Mouse (Mus musculus): Measurements from ENCODE around the gene Adgrf3.

The Adgrf3 gene

DNA sequence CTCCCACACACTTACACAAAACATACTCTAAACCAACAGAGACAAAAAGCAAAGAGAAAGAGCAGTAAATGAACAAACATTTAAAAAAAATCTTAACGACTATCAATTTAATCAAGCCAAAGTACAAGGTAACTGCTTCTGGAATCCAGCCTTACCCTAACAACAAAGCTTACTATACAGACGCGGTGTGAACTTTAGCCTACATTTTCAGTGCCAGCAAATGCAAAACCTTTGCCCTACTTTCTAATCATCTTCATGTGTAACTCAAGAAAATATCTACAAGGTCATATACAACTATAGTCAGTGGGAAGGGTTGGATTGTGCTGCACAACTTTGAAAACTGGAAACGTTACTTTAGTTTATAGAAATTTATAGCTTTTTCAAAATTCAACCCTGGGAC is 53.5 kb downstream of the Adgrf3 start:
- DNase-seq (ENCODE audit: low spot score in 2 of 2) = no peak

DNA sequence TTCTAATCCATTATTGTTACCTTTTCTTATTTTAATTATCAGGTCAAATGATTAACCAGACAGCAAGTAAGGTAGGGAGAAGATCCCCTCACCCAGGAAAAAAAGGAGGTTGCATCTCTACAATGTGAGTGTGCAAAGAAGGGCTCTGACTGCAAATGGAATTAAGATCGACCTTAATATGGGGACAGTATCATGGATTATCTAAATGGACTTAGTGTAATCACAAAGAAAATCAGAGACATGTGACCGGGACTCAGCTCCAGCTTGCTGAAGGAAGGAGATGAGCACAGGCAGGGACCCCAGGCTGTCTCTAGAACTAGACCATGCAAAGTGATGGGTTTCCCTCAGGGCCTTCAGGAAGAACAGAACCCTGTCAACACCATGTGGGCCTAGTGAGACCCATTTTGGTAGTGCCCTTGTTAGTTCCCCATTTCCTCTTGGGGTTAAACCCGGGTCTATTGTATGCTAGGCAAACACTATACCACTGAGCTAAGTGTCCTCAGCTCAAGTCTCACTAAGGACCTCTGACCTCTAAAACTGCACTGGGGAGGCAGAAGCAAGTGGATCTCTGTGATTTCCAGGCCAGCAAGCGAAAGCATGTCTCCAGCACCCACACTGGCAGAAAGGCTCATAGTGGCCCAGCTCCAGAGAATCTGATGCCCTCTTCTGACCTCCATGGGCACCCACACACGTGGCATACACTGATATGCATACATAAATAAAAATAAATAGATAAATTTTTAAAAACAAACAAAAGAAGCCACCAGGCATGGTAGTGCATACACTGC is 57.2 kb downstream of the Adgrf3 start:
- DNase-seq (ENCODE audit: low spot score in 2 of 2) = no peak

DNA sequence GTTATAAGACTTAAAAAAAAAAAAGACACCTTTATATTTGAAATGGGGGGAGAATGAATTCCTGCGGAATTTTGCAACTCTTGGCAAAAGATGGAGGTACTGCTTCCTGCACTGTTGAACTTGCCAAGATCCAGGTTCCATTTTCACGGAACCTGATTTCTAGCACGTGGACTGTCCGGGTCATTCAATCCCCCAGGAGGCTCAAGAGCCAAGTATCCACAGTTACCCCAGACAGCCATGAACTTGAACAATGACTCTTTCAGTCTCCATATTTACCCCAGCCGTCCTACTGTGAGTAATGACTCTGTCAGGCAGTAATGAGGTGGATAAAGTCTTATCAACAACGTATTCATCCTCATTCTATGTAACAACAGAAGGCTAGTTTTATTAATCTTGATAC is 59.0 kb downstream of the Adgrf3 start:
- no peak for DNase-seq (ENCODE audit: low spot score in 2 of 2)
